Mouse (Mus musculus): Measurements from ENCODE around the gene Adam33.

DNA sequence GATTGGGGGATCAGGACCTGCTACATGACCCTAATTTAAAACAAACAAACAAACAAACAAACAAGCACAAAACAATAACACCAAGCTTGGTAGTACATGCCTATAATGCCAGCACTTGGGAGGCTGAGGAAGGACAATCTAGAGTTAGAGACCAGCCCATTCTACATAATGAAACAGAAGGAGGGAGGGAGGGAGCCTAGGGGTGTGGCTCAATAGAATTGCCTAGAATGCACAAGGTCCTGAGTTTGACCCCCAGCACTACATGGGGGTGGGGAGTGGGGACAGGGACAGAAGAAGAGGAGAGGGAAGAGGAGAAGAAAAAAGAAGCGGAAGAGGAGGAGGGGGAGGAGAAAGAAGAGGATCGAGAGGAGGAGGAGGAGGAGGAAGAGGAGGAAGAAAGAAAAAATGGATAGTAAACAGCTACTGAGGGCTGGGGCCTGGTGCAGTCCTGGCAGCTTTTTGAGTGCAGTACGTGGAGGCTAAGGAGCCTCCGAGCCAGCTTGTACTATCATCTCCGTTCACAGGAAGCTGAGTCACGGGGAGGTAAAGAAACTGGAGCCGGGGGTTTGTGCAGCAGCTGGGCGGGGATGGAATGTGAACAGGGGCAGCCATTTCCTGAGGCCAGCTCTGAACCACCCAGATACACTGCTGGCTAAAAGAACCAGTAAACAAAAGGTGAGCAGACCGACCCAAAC is 32.6 kb upstream of the Adam33 start:
- TF ChIP-seq CTCF (IDR thresholded peaks at IDR 0.05; ENCODE audit: low read depth, low read length) = no peak
- TF ChIP-seq POLR2A (IDR thresholded peaks at IDR 0.05; ENCODE audit: extremely low read depth, insufficient read depth, low read length) = no peak
